Mouse (Mus musculus): ENCODE results near the gene Ccser1.

Gene Ccser1

GRCm38 (mm10) chr6:61296188-61297037 lies 116.3 kb downstream of the Ccser1 start:
- DNase-seq (ENCODE audit: low spot score in 2 of 2): no peak

- no peak for DNase-seq (ENCODE audit: low spot score in 2 of 2)
Measured at GRCm38 (mm10) chr6:61300441-61300840, 120.3 kb downstream of the Ccser1 start.

GRCm38 (mm10) chr6:61300975-61301374 lies 120.9 kb downstream of the Ccser1 start:
- DNase-seq (ENCODE audit: low spot score in 2 of 2): no peak

DNA sequence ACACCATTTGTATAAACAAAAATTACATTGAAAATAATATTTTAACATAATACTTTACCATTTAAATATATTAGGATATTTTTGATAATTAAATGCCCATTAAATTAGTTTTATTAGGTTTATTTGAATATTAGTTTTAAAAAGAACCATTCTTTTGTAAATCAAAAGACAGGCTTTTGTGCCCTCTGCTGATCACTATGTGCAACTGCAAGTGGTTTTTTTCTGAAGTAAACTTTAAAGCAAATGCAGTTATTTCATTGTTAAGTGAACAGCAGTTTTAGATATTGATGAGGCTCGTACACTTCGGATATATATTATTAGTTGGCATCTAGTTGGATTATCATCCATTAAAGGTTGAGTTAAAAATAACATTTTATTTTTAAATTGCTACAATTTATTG lies 121.5 kb downstream of the Ccser1 start:
- no peak for DNase-seq (ENCODE audit: low spot score in 2 of 2)

GRCm38 (mm10) chr6:61311324-61312091 lies 131.4 kb downstream of the Ccser1 start:
- no peak for DNase-seq (ENCODE audit: low spot score in 2 of 2)

DNA sequence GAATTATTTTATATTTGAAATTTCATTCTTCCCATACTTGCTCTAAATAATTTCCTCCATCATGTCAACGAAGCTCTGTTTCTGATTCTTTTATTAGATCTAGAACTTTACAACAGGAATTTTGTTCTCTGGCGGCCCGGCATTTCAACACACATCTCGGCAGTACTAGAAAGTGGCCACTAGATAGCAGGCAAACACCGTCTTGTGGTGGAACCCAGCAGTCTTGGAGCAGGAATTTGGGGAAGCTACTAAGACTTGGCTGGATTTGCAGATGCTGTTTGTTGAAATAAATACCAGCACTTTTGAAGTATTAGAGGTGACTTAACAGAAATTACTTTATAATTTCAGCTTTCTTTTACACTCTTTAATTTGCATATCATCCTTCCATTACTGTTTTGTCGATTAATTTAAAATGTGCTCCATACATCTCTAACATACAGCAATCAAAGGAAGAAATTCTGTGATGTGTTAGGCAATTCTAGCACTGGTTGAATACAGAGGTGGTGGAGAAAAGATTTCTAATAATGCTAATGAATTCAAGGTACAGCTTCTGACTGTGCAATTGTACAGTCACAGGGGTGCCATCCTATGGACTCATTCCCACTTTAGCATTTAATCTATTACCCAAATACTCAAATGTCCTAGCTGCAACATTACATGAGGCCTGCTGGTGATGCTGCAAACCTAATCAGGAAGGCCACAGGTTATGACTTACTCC lies 135.9 kb downstream of the Ccser1 start:
- peak; percentile 15 to 44 for DNase-seq (ENCODE audit: low spot score in 2 of 2)

GRCm38 (mm10) chr6:61320842-61321241 lies 140.7 kb downstream of the Ccser1 start:
- no peak for DNase-seq (ENCODE audit: low spot score in 2 of 2)

GRCm38 (mm10) chr6:61322328-61322727 lies 142.2 kb downstream of the Ccser1 start:
- DNase-seq (ENCODE audit: low spot score in 2 of 2): no peak

GRCm38 (mm10) chr6:61326131-61326530 lies 146.0 kb downstream of the Ccser1 start:
- DNase-seq (ENCODE audit: low spot score in 2 of 2): no peak

DNA sequence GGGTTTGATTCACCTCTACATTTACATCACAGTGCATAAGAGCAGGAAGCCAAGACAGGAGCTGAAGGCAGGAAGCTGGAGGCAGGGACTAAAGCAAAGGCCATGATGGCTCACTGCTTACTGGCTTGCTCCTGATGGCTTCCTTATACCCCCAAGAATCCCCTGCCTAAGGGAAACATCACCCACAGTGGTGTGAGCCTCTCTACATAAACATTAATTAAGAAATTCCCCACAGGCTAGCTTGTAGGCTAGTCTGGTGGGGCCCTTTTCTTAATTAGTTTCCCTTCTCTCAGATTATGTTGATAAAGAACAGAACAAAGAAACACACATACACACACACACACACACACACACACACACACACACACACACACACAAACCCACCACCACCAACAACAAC lies 148.9 kb downstream of the Ccser1 start:
- no peak for DNase-seq (ENCODE audit: low spot score in 2 of 2)

GRCm38 (mm10) chr6:61329593-61330540 lies 149.7 kb downstream of the Ccser1 start:
- DNase-seq (ENCODE audit: low spot score in 2 of 2): no peak

DNA sequence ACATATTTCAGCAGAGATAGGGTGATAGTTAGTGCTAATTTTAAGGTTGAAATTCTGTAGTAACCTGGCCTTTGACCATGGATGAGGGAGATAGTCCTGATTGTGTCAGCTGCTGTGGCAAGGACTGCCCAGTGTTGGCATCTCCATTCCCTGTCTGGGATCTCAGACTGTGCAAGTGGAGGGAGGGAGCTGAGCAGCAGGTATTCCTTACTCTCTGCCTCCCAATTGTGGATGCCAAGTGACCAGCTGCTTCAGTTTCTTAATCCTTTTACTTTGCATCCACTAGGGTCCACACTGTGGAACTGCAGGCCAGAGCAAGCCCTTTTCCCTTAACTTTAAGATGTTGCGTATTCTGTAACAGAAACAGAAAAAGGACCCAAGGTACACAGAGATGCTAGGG lies 154.3 kb downstream of the Ccser1 start:
- DNase-seq (ENCODE audit: low spot score in 2 of 2): no peak

- no peak for DNase-seq (ENCODE audit: low spot score in 2 of 2)
Measured at GRCm38 (mm10) chr6:61347045-61347838, 167.1 kb downstream of the Ccser1 start.

- DNase-seq (ENCODE audit: low spot score in 2 of 2): no peak
Measured at GRCm38 (mm10) chr6:61363722-61364121, 183.6 kb downstream of the Ccser1 start.

DNA sequence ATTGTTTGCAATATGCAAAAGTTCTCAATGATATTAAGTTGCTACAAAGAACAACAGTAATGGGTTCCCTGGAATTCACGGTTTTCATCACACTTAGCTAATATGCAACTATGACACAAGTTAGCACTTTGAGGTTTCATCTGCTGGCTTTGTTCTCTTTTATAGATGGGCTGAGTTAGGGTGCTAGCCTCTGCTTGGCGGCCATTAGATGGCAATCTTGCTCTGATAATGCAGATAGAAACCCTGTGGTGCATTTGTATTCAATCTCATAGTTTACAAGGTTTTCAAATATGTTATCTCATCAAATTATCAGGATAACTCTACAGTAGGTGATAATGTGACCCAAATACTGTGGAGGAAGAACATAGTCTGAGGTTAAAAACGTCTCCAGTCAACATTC lies 202.4 kb downstream of the Ccser1 start:
- no peak for DNase-seq (ENCODE audit: low spot score in 2 of 2)

DNA sequence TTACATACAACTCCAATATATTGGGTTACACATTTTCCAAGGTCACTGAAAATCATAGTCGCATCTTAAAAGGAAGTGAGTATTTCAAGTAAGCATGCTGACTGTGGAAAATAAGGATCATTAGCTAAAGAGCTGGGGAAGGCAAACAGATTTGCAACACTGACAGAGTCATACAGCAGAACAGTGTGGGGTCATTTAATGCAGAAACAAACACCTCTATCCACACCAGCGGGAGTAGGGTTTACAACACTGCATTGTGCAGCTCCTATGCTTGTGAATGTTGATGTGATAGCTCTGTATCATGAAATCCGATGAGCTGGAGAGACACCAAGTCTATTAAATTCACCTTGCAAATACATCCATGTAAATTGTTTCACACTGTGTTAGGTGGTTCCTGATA lies 202.9 kb downstream of the Ccser1 start:
- no peak for DNase-seq (ENCODE audit: low spot score in 2 of 2)

DNA sequence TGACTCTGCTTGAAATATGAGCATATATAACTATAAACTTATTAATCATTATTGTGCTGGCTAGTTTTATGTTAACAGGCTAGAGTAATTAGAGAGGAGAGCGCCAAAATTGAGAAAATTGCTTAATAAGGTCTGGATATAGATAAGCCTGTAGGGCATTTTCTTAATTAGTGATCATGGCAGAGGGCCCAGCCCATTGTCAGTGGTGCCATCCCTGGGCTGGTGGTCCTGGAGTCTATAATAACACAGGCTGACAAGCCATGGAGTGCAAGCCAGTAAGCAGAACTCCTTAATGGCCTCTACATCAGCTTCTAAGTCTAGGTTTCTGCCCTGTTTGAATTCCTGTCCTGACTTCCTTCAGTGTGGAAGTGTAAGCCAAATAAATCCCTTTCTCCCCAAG lies 206.9 kb downstream of the Ccser1 start:
- no peak for DNase-seq (ENCODE audit: low spot score in 2 of 2)

- DNase-seq (ENCODE audit: low spot score in 2 of 2): no peak
Measured at GRCm38 (mm10) chr6:61427490-61427889, 247.4 kb downstream of the Ccser1 start.

- no peak for DNase-seq (ENCODE audit: low spot score in 2 of 2)
Measured at GRCm38 (mm10) chr6:61430881-61431725, 251.0 kb downstream of the Ccser1 start.

DNA sequence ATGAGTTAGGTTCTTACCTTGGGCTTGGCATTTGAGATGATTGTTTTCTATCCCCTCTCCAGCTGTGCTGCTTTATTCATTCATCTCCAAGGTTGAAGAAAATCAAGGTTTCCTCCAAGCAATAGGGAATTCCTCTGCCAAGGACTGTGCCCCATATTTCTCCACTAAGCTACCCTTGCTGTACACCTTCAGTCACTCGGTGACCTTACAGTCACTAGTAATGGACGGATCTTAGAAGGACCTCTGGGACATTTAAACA lies 251.5 kb downstream of the Ccser1 start:
- DNase-seq (ENCODE audit: low spot score in 2 of 2): no peak

All from right cerebral cortex, postnatal 36 days (tissue).